Mouse (Mus musculus) heart, embryonic 11.5 days (tissue): ENCODE measurements around the gene Psmd8. TPM values are rescaled to one million over a fixed set of nuclear protein-coding genes. Genes with fewer than 3 reads are reported as not detected.
A peak's percentile ranks its signal among the peaks of the same experiment; 100 is the strongest.

Experiments
- ATAC-seq: fragments of 200-750 bp; cut with Nextera tagmentation; replicated peaks from 2 replicates; pipeline ENCODE4 v1.8.0; 2017; ENCODE audit warnings: moderate library complexity; ENCODE audit not compliant: insufficient number of reproducible peaks, low FRiP score, low TSS enrichment
- H3K27ac ChIP-seq: fragments of 300-500 bp; sonication (generic); 2 replicates; pipeline ENCODE4 v1.5.1; 2014; ENCODE audit warnings: mild to moderate bottlenecking, low read depth, low read length
- H3K27me3 ChIP-seq: fragments of 300-500 bp; sonication (generic); 2 replicates; pipeline ENCODE4 v1.6.1; 2014; ENCODE audit warnings: mild to moderate bottlenecking, low read length, mixed read lengths; ENCODE audit not compliant: control insufficient read depth, insufficient read depth
- H3K36me3 ChIP-seq: fragments of 300-500 bp; sonication (generic); 2 replicates; pipeline ENCODE4 v1.6.1; 2014; ENCODE audit warnings: mild to moderate bottlenecking, low read length, moderate library complexity, mixed read lengths; ENCODE audit not compliant: control insufficient read depth, insufficient read depth
- H3K4me1 ChIP-seq: fragments of 300-500 bp; sonication (generic); 2 replicates; pipeline ENCODE4 v1.6.1; 2014; ENCODE audit warnings: low read length; ENCODE audit not compliant: control insufficient read depth, insufficient read depth
- H3K4me2 ChIP-seq: fragments of 300-500 bp; sonication (generic); 2 replicates; pipeline ENCODE4 v1.6.1; 2014; ENCODE audit warnings: mild to moderate bottlenecking, moderate library complexity
- H3K4me3 ChIP-seq: fragments of 300-500 bp; sonication (generic); 2 replicates; pipeline ENCODE4 v1.5.1; 2014; ENCODE audit warnings: low read depth, low read length
- H3K9ac ChIP-seq: fragments of 300-500 bp; sonication (generic); 2 replicates; pipeline ENCODE4 v1.6.1; 2014; ENCODE audit warnings: mild to moderate bottlenecking, low read depth, low read length, moderate library complexity
- H3K9me3 ChIP-seq: fragments of 300-500 bp; sonication (generic); replicated peaks from 2 replicates; pipeline ENCODE4 v1.6.1; 2016; ENCODE audit warnings: low read length; ENCODE audit not compliant: control insufficient read depth
- WGBS: fragments of 180-500 bp; shearing (Covaris S2); extraction: QIAGEN DNeasy Blood & Tissue Kit; methylation state at CpG from one replicate; pipeline ENCODE4 v1.1.7; 2014; ENCODE audit not compliant: insufficient replicate concordance; 5-methylcytosine and 5-hydroxymethylcytosine counted together
- polyA plus RNA-seq: library from polyadenylated mRNA; unstranded; fragments of >200 nt; fragmentation: Nextera tagmentation; extraction: Ambion mirVana; gene quantifications from 2 replicates; pipeline ENCODE4 v1.2.1, GENCODE M21; 2014

Gene Psmd8
- polyA plus RNA-seq, 1 experiment from 2014 or later = 235 TPM

GRCm38 (mm10) chr7:29134693-29135386, 45.7 kb downstream of the Psmd8 start, which contains the start of gene Rasgrp4:
Gene Rasgrp4, plus strand, starts transcription at chr7:29134851.
- H3K9me3 ChIP-seq = no peaks in the 10 kb centered on the region
- peak within 1 kb of the TSS; percentile 53 for H3K4me2 ChIP-seq
- peak within 1 kb of the TSS; percentile 25 for H3K4me3 ChIP-seq
- ATAC-seq = no peak
- 0 out of 2 replicates have a peak, but pooled peaks cover 3% of the 10 kb centered on the region for H3K4me1 ChIP-seq
- no peak within 1 kb of the TSS for H3K27ac ChIP-seq
- H3K9ac ChIP-seq = no peak within 1 kb of the TSS
- 0% methylated on average over 17 of the region's 20 CpGs for WGBS
- H3K36me3 ChIP-seq = no peaks in the 10 kb centered on the region
- H3K27me3 ChIP-seq = peaks cover 19% of the 10 kb centered on the region

- H3K36me3 ChIP-seq = no peaks in the 10 kb centered on the region
- 2% methylated on average over 3 of the region's 4 CpGs for WGBS
- peak overlapping the region; percentile 53 for H3K4me2 ChIP-seq
- H3K4me1 ChIP-seq = 0 out of 2 replicates have a peak, but pooled peaks cover 3% of the 10 kb centered on the region
- peaks cover 19% of the 10 kb centered on the region for H3K27me3 ChIP-seq
- H3K4me3 ChIP-seq = peak overlapping the region; percentile 25
- no peaks in the 10 kb centered on the region for H3K9me3 ChIP-seq
- no peak for ATAC-seq
- no peak overlapping the region for H3K9ac ChIP-seq
- H3K27ac ChIP-seq = no peak overlapping the region
Measured at GRCm38 (mm10) chr7:29134230-29134629, 46.3 kb downstream of the Psmd8 start.

- no peak for ATAC-seq
- Histone ChIP-seq H3K4me1 (no peaks in the 10 kb centered on the region; the same call in 1 of the 2 replicates), H3K36me3 (no peaks in the 10 kb centered on the region), H3K9ac (no peak overlapping the region), H3K4me2 (no peak overlapping the region), H3K27me3 (no peaks in the 10 kb centered on the region), H3K27ac (no peak overlapping the region), H3K4me3 (no peak overlapping the region), H3K9me3 (no peaks in the 10 kb centered on the region)
- 63% methylated on average over 2 of the region's 2 CpGs for WGBS
Measured at GRCm38 (mm10) chr7:29128725-29129124, 51.8 kb downstream of the Psmd8 start.

GRCm38 (mm10) chr7:29126173-29126915, 54.2 kb downstream of the Psmd8 start:
- H3K9ac ChIP-seq = no peak overlapping the region
- WGBS = 25% methylated on average over 7 of the region's 7 CpGs
- H3K9me3 ChIP-seq = no peaks in the 10 kb centered on the region
- no peak overlapping the region for H3K4me3 ChIP-seq
- H3K36me3 ChIP-seq = no peaks in the 10 kb centered on the region
- H3K4me1 ChIP-seq = peaks cover 3% of the 10 kb centered on the region; the same call in 1 of the 2 replicates
- H3K27me3 ChIP-seq = no peaks in the 10 kb centered on the region
- H3K27ac ChIP-seq = no peak overlapping the region
- no peak for ATAC-seq
- no peak overlapping the region for H3K4me2 ChIP-seq

- peak; percentile 68; the same call in 1 of the 2 replicates for ATAC-seq
Measured at GRCm38 (mm10) chr7:29124970-29125369, 55.5 kb downstream of the Psmd8 start, which contains the start of gene Ryr1. Gene Ryr1, minus strand, starts transcription at chr7:29125179.

More at GRCm38 (mm10) chr7:29124970-29125369, 55.5 kb downstream of the Psmd8 start, which contains the start of gene Ryr1:
- Histone ChIP-seq H3K27me3 (no peaks in the 10 kb centered on the region), H3K4me1 (peaks cover 3% of the 10 kb centered on the region; the same call in 1 of the 2 replicates), H3K27ac (no peak within 1 kb of the TSS), H3K4me3 (peak within 1 kb of the TSS; percentile 28), H3K9ac (no peak within 1 kb of the TSS), H3K4me2 (peak within 1 kb of the TSS; percentile 63), H3K36me3 (no peaks in the 10 kb centered on the region), H3K9me3 (no peaks in the 10 kb centered on the region)
- WGBS = 1% methylated on average over 16 of the region's 16 CpGs

Other genes with a start within 250 kb of the Psmd8 start
- gene Actn4, start 218.4 kb downstream of the Psmd8 start, polyA plus RNA-seq = 227 and 262 TPM in 2 replicates
- 278 and 286 TPM in 2 replicates for gene Eif3k, start 198.8 kb downstream of the Psmd8 start, polyA plus RNA-seq
- gene Map4k1, start 198.7 kb downstream of the Psmd8 start, polyA plus RNA-seq = 6.8 and 6.9 TPM in 2 replicates
- 0.08 and 0.31 TPM in 2 replicates for gene Ryr1, start 55.5 kb downstream of the Psmd8 start, polyA plus RNA-seq
- gene Rasgrp4, start 45.9 kb downstream of the Psmd8 start, polyA plus RNA-seq = 0.83 and 1.00 TPM in 2 replicates
- gene Fam98c, start 24.5 kb downstream of the Psmd8 start, polyA plus RNA-seq = 8.3 and 10.7 TPM in 2 replicates
- gene Ggn, start 10.5 kb downstream of the Psmd8 start, polyA plus RNA-seq = 0.42 and 1.1 TPM in 2 replicates
- gene Spred3, start 10.3 kb downstream of the Psmd8 start, polyA plus RNA-seq = 2.5 and 3.5 TPM in 2 replicates
- gene Catsperg1, start 33.3 kb upstream of the Psmd8 start, polyA plus RNA-seq = 0.37 and 0.44 TPM in 2 replicates
- 0.89 and 1.6 TPM in 2 replicates for gene Kcnk6, start 51.8 kb upstream of the Psmd8 start, polyA plus RNA-seq
- 107 and 110 TPM in 2 replicates for gene Yif1b, start 57.6 kb upstream of the Psmd8 start, polyA plus RNA-seq
- 7.0 and 8.8 TPM in 2 replicates for gene 2200002D01Rik, start 67.8 kb upstream of the Psmd8 start, polyA plus RNA-seq
- gene Spint2, start 101.2 kb upstream of the Psmd8 start, polyA plus RNA-seq = 39.2 and 42.8 TPM in 2 replicates
- 9.4 and 10.3 TPM in 2 replicates for gene Ppp1r14a, start 108.6 kb upstream of the Psmd8 start, polyA plus RNA-seq
- gene Dpf1, start 123.2 kb upstream of the Psmd8 start, polyA plus RNA-seq = 2.9 and 3.3 TPM in 2 replicates